In the genomic region with DNA sequence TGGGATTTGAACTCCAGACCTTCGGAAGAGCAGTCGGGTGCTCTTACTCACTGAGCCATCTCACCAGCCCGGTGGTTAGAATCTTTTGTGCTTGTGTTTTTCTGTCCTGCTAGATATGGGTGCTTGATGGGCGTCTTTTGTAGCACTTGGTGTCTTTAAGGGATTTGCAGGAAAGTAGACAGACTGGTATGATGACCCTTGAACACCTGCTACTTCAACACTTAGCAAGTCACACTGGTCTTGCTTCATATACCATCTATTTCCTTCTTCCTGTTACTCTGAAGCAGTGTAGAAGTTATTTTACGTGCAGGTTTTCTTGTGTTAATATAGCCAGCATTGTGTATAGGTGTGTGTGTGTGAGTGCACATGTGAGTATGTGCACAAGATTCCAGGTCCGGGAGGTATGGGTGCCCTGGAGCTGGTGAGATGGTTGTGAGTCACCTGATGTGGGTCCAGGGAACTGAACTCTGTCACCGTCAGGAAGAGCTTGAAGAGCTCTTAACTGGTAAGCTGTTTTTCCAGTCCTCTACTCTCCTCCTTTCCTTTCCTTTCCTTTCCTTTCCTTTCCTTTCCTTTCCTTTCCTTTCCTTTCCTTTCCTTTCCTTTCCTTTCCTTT, we compare ENCODE assay signal across 22 mouse cellular contexts. TPM values are rescaled to one million over a fixed set of nuclear protein-coding genes. Genes with fewer than 3 reads are reported as not detected.
DNase-seq lines count a peak whose midpoint lies in the region; ATAC-seq and TF ChIP-seq lines count a peak whose summit lies in the region.
"Had no signal": no experiment of that assay in that cellular context is flagged by ENCODE, and none has a peak within 500 bp of the region (broad histone marks: within the 10 kb centered on the region; RNA-seq: fewer than 3 reads in every experiment).

No protein-coding gene starts in this region.

- DNase-seq in lung, postnatal 4 days, result no peak
- DNase-seq in stomach, postnatal 0 days (ENCODE audit: low spot score), result peak; percentile 41
- DNase-seq in left cerebral cortex, postnatal 4 days, result no peak
- DNase-seq in frontal cortex, postnatal 10 days (ENCODE audit: low spot score in 2 of 2), result no peak
- DNase-seq: adrenal gland, postnatal 36 days; cerebellum, adult 11 months; cerebellum, postnatal 10 days; heart, postnatal 4 days; kidney, adult 18-20 months; right cerebral cortex, postnatal 25 days; thymus, adult 18-20 months; thymus, postnatal 4 days had no signal

- peaks cover 20% of the 10 kb centered on the region for H3K36me3 ChIP-seq in kidney, embryonic 15.5 days
- H3K36me3 ChIP-seq in kidney, embryonic 16.5 days (ENCODE audit: insufficient read depth, low read length), result 0 out of 2 replicates have a peak, but pooled peaks cover 5% of the 10 kb centered on the region
- no peaks in the 10 kb centered on the region for H3K36me3 ChIP-seq in lung, embryonic 16.5 days (ENCODE audit: control insufficient read depth, insufficient read depth, low read length)
- H3K36me3 ChIP-seq in intestine, postnatal 0 days (ENCODE audit: control insufficient read depth, insufficient read depth), result no peaks in the 10 kb centered on the region; the same call in 1 of the 2 replicates
- H3K36me3 ChIP-seq in stomach, postnatal 0 days (ENCODE audit: control insufficient read depth, insufficient read depth, low read length), result no peaks in the 10 kb centered on the region
- H3K36me3 ChIP-seq: hindbrain, embryonic 15.5 days; midbrain, embryonic 15.5 days had no signal

- no peak for ATAC-seq in kidney, embryonic 15.5 days (replicated peaks; ENCODE audit: low FRiP score)
- no peak for ATAC-seq in kidney, embryonic 16.5 days (ENCODE audit: low FRiP score, low TSS enrichment)
- ATAC-seq in lung, embryonic 16.5 days (ENCODE audit: low read depth), result peak; percentile 63
- peak; percentile 86 for ATAC-seq in intestine, postnatal 0 days
- peak; percentile 90 for ATAC-seq in stomach, postnatal 0 days (ENCODE audit: low FRiP score, low TSS enrichment)
- ATAC-seq: midbrain, embryonic 15.5 days had no signal

- no peak for TF ChIP-seq CTCF in intestine, postnatal 0 days (IDR thresholded peaks at IDR 0.05; ENCODE audit: low read depth)
- no peak for TF ChIP-seq CTCF in stomach, postnatal 0 days (IDR thresholded peaks at IDR 0.05; ENCODE audit: low read depth)

- H3K9ac ChIP-seq in kidney, embryonic 15.5 days, result no peak overlapping the region
- no peak overlapping the region for H3K9ac ChIP-seq in kidney, embryonic 16.5 days (replicated peaks; ENCODE audit: low read length)
- H3K9ac ChIP-seq in lung, embryonic 16.5 days (ENCODE audit: low read length), result no peak overlapping the region
- H3K9ac ChIP-seq in intestine, postnatal 0 days (ENCODE audit: low read depth, low read length), result no peak overlapping the region
- H3K9ac ChIP-seq in stomach, postnatal 0 days (ENCODE audit: low read length), result no peak overlapping the region
- H3K9ac ChIP-seq: forebrain, embryonic 12.5 days; hindbrain, embryonic 15.5 days; limb, embryonic 15.5 days; midbrain, embryonic 15.5 days; neural tube, embryonic 12.5 days had no signal

- WGBS in kidney, embryonic 15.5 days, result 89% methylated on average over 7 of the region's 7 CpGs
- 86% methylated on average over 7 of the region's 7 CpGs for WGBS in kidney, embryonic 16.5 days
- WGBS in lung, embryonic 16.5 days, result 61% methylated on average over 7 of the region's 7 CpGs
- WGBS in intestine, postnatal 0 days, result 46% methylated on average over 7 of the region's 7 CpGs
- whole genome bisulfite sequencing in stomach, postnatal 0 days, result 64% methylated on average over 7 of the region's 7 CpGs

- H3K9me3 ChIP-seq in kidney, embryonic 15.5 days (replicated peaks), result no peaks in the 10 kb centered on the region
- peaks cover 3% of the 10 kb centered on the region; the same call in 1 of the 2 replicates for H3K9me3 ChIP-seq in kidney, embryonic 16.5 days (ENCODE audit: low read length)
- no peaks in the 10 kb centered on the region for H3K9me3 ChIP-seq in lung, embryonic 16.5 days (ENCODE audit: control insufficient read depth, low read length)
- no peaks in the 10 kb centered on the region for H3K9me3 ChIP-seq in intestine, postnatal 0 days (ENCODE audit: control insufficient read depth)
- no peaks in the 10 kb centered on the region for H3K9me3 ChIP-seq in stomach, postnatal 0 days (ENCODE audit: control insufficient read depth, low read length)
- H3K9me3 ChIP-seq: forebrain, embryonic 12.5 days; heart, embryonic 10.5 days; hindbrain, embryonic 15.5 days; limb, embryonic 15.5 days; midbrain, embryonic 15.5 days; neural tube, embryonic 12.5 days had no signal

- no peak for TF ChIP-seq EP300 in stomach, postnatal 0 days (optimal IDR thresholded peaks at IDR 0.05)

- intact Hi-C loops in left cerebral cortex, postnatal 4 days (cut with DNase I), result no loop called here

- no peaks in the 10 kb centered on the region for H3K27me3 ChIP-seq in kidney, embryonic 15.5 days
- H3K27me3 ChIP-seq in kidney, embryonic 16.5 days (ENCODE audit: insufficient read depth, low read length), result no peaks in the 10 kb centered on the region
- H3K27me3 ChIP-seq in lung, embryonic 16.5 days (ENCODE audit: control insufficient read depth, insufficient read depth, low read depth, low read length), result no peaks in the 10 kb centered on the region
- no peaks in the 10 kb centered on the region for H3K27me3 ChIP-seq in intestine, postnatal 0 days (replicated peaks; ENCODE audit: control insufficient read depth, insufficient read depth, low read length)
- no peaks in the 10 kb centered on the region for H3K27me3 ChIP-seq in stomach, postnatal 0 days (ENCODE audit: control insufficient read depth, insufficient read depth, low read length)
- H3K27me3 ChIP-seq: forebrain, embryonic 12.5 days; hindbrain, embryonic 15.5 days; limb, embryonic 15.5 days; midbrain, embryonic 15.5 days; neural tube, embryonic 12.5 days had no signal

- 0 out of 2 replicates have a peak overlapping the region, but pooled peaks have one; percentile 18 for H3K27ac ChIP-seq in kidney, embryonic 15.5 days
- H3K27ac ChIP-seq in kidney, embryonic 16.5 days (ENCODE audit: low read length), result no peak overlapping the region
- H3K27ac ChIP-seq in lung, embryonic 16.5 days (ENCODE audit: low read length), result peak overlapping the region; percentile 7
- peak overlapping the region; percentile 68 for H3K27ac ChIP-seq in intestine, postnatal 0 days (ENCODE audit: low read depth, low read length)
- H3K27ac ChIP-seq in stomach, postnatal 0 days (replicated peaks), result peak overlapping the region; percentile 69
- H3K27ac ChIP-seq: forebrain, embryonic 12.5 days; heart, embryonic 10.5 days; hindbrain, embryonic 15.5 days; limb, embryonic 15.5 days; midbrain, embryonic 15.5 days; neural tube, embryonic 12.5 days had no signal

- no peak overlapping the region for H3K4me3 ChIP-seq in kidney, embryonic 15.5 days (replicated peaks)
- H3K4me3 ChIP-seq in kidney, embryonic 16.5 days (ENCODE audit: low read length), result no peak overlapping the region
- H3K4me3 ChIP-seq in lung, embryonic 16.5 days (ENCODE audit: low read length), result no peak overlapping the region
- no peak overlapping the region for H3K4me3 ChIP-seq in intestine, postnatal 0 days (ENCODE audit: low read depth, low read length)
- no peak overlapping the region for H3K4me3 ChIP-seq in stomach, postnatal 0 days (ENCODE audit: low read depth, low read length)
- H3K4me3 ChIP-seq: forebrain, embryonic 12.5 days; heart, embryonic 10.5 days; hindbrain, embryonic 15.5 days; limb, embryonic 15.5 days; midbrain, embryonic 15.5 days; neural tube, embryonic 12.5 days had no signal

- no peak overlapping the region for H3K4me2 ChIP-seq in kidney, embryonic 15.5 days
- H3K4me2 ChIP-seq in kidney, embryonic 16.5 days (replicated peaks; ENCODE audit: low read depth, low read length), result no peak overlapping the region
- H3K4me2 ChIP-seq in lung, embryonic 16.5 days (ENCODE audit: low read depth, low read length), result no peak overlapping the region
- H3K4me2 ChIP-seq in intestine, postnatal 0 days (replicated peaks; ENCODE audit: low read depth), result peak overlapping the region; percentile 37
- no peak overlapping the region for H3K4me2 ChIP-seq in stomach, postnatal 0 days (replicated peaks; ENCODE audit: low read depth)
- H3K4me2 ChIP-seq: forebrain, embryonic 12.5 days; hindbrain, embryonic 15.5 days; limb, embryonic 15.5 days; midbrain, embryonic 15.5 days; neural tube, embryonic 12.5 days had no signal

- H3K4me1 ChIP-seq in kidney, embryonic 15.5 days, result peaks cover 7% of the 10 kb centered on the region; the same call in 1 of the 2 replicates
- H3K4me1 ChIP-seq in kidney, embryonic 16.5 days (ENCODE audit: insufficient read depth, low read length), result no peaks in the 10 kb centered on the region
- 0 out of 2 replicates have a peak, but pooled peaks cover 4% of the 10 kb centered on the region for H3K4me1 ChIP-seq in lung, embryonic 16.5 days (replicated peaks; ENCODE audit: control insufficient read depth, insufficient read depth, low read length)
- H3K4me1 ChIP-seq in intestine, postnatal 0 days (replicated peaks; ENCODE audit: control insufficient read depth, insufficient read depth, low read length), result no peaks in the 10 kb centered on the region
- H3K4me1 ChIP-seq in stomach, postnatal 0 days (replicated peaks; ENCODE audit: control insufficient read depth, insufficient read depth), result no peaks in the 10 kb centered on the region
- H3K4me1 ChIP-seq: hindbrain, embryonic 15.5 days; limb, embryonic 15.5 days; midbrain, embryonic 15.5 days; neural tube, embryonic 12.5 days had no signal

RNA-seq across cellular contexts. Expression of gene Atxn2, which starts 27.5 kb away (rescaled TPM):
- 50.1 and 54.9 TPM in 2 replicates for polyA plus RNA-seq in kidney, embryonic 15.5 days (2015; fragmentation: Nextera tagmentation; extraction: Ambion mirVana)
- 38.9 and 56.5 TPM in 2 replicates for polyA plus RNA-seq in kidney, embryonic 16.5 days (2015; fragmentation: Nextera tagmentation; extraction: Ambion mirVana)
- 30.0 and 31.8 TPM in 2 replicates for polyA plus RNA-seq in lung, embryonic 16.5 days (2015; fragmentation: Nextera tagmentation; extraction: Ambion mirVana)
- polyA plus RNA-seq in intestine, postnatal 0 days (2015; fragmentation: Nextera tagmentation; extraction: Ambion mirVana), result 54.3 and 62.6 TPM in 2 replicates
- polyA plus RNA-seq in stomach, postnatal 0 days (2015; fragmentation: Nextera tagmentation; extraction: Ambion mirVana), result 30.5 and 35.6 TPM in 2 replicates
- total RNA-seq in left cerebral cortex, postnatal 4 days (2021), result 100 to 1,000 TPM; 250 to 271 TPM

Comparison
In these comparisons a context has a peak if more than half of its experiments do, and no peak if none do; other contexts are left out.
1. ATAC-seq: peak in lung, embryonic 16.5 days (single experiment), intestine, postnatal 0 days (single experiment) and stomach, postnatal 0 days (single experiment); none in kidney, embryonic 15.5 days (single experiment) and kidney, embryonic 16.5 days (single experiment).